Mouse (Mus musculus) small intestine, adult 2 months (tissue): ENCODE measurements around the gene 4430402I18Rik.

Experiments
- CTCF ChIP-seq: fragments of 200-500 bp; IDR thresholded peaks from 2 replicates; pipeline ENCODE4 v1.5.1; 2012; ENCODE audit warnings: low read depth, mild to moderate bottlenecking, control low read depth, inconsistent platforms, low read length, moderate library complexity, mixed read lengths; ENCODE audit not compliant: insufficient replicate concordance, insufficient read length; ENCODE audit errors: extremely low read depth
- POLR2A ChIP-seq: fragments of 200-500 bp; IDR thresholded peaks from 2 replicates; pipeline ENCODE4 v1.6.1; 2012; ENCODE audit warnings: low read depth, mild to moderate bottlenecking, control low read depth, inconsistent platforms, low read length, moderate library complexity

DNA sequence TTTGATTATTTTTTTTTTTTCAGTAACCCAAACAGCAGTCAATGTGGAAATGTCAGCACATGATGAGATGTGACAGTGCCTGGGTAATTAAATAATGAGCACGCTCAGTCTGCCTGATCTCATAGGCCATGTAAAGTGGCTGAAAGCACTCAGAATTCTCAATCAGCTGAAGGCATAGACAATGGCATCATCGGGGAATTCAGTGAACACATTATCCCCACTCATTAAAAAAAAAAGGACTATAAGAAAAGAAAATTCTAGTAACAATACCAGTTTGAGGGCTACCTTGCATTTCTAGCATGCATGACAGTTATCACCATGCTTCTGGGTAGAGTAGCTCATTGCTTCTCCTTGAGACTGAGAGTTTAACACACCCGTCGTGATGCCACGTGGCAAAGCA, 16.3 kb downstream of the 4430402I18Rik start:
- TF ChIP-seq CTCF: no peak
- no peak for TF ChIP-seq POLR2A
